Mouse (Mus musculus) heart, embryonic 11.5 days (tissue): ENCODE measurements around the gene Casd1. TPM values are rescaled to one million over a fixed set of nuclear protein-coding genes. Genes with fewer than 3 reads are reported as not detected.

Source experiments
- ATAC-seq: fragments of 200-750 bp; cut with Nextera tagmentation; replicated peaks from 2 replicates; pipeline ENCODE4 v1.8.0; 2017; ENCODE audit warnings: moderate library complexity; ENCODE audit not compliant: insufficient number of reproducible peaks, low FRiP score, low TSS enrichment
- H3K27ac ChIP-seq: fragments of 300-500 bp; sonication (generic); 2 replicates; pipeline ENCODE4 v1.5.1; 2014; ENCODE audit warnings: mild to moderate bottlenecking, low read depth, low read length
- H3K27me3 ChIP-seq: fragments of 300-500 bp; sonication (generic); 2 replicates; pipeline ENCODE4 v1.6.1; 2014; ENCODE audit warnings: mild to moderate bottlenecking, low read length, mixed read lengths; ENCODE audit not compliant: control insufficient read depth, insufficient read depth
- H3K36me3 ChIP-seq: fragments of 300-500 bp; sonication (generic); 2 replicates; pipeline ENCODE4 v1.6.1; 2014; ENCODE audit warnings: mild to moderate bottlenecking, low read length, moderate library complexity, mixed read lengths; ENCODE audit not compliant: control insufficient read depth, insufficient read depth
- H3K4me1 ChIP-seq: fragments of 300-500 bp; sonication (generic); 2 replicates; pipeline ENCODE4 v1.6.1; 2014; ENCODE audit warnings: low read length; ENCODE audit not compliant: control insufficient read depth, insufficient read depth
- H3K4me2 ChIP-seq: fragments of 300-500 bp; sonication (generic); 2 replicates; pipeline ENCODE4 v1.6.1; 2014; ENCODE audit warnings: mild to moderate bottlenecking, moderate library complexity
- H3K4me3 ChIP-seq: fragments of 300-500 bp; sonication (generic); 2 replicates; pipeline ENCODE4 v1.5.1; 2014; ENCODE audit warnings: low read depth, low read length
- H3K9ac ChIP-seq: fragments of 300-500 bp; sonication (generic); 2 replicates; pipeline ENCODE4 v1.6.1; 2014; ENCODE audit warnings: mild to moderate bottlenecking, low read depth, low read length, moderate library complexity
- H3K9me3 ChIP-seq: fragments of 300-500 bp; sonication (generic); replicated peaks from 2 replicates; pipeline ENCODE4 v1.6.1; 2016; ENCODE audit warnings: low read length; ENCODE audit not compliant: control insufficient read depth
- WGBS: fragments of 180-500 bp; shearing (Covaris S2); extraction: QIAGEN DNeasy Blood & Tissue Kit; methylation state at CpG from one replicate; pipeline ENCODE4 v1.1.7; 2014; ENCODE audit not compliant: insufficient replicate concordance; 5-methylcytosine and 5-hydroxymethylcytosine counted together
- polyA plus RNA-seq: library from polyadenylated mRNA; unstranded; fragments of >200 nt; fragmentation: Nextera tagmentation; extraction: Ambion mirVana; gene quantifications from 2 replicates; pipeline ENCODE4 v1.2.1, GENCODE M21; 2014

The Casd1 gene
- polyA plus RNA-seq, 1 experiment from 2014 or later = 30.2 TPM

DNA sequence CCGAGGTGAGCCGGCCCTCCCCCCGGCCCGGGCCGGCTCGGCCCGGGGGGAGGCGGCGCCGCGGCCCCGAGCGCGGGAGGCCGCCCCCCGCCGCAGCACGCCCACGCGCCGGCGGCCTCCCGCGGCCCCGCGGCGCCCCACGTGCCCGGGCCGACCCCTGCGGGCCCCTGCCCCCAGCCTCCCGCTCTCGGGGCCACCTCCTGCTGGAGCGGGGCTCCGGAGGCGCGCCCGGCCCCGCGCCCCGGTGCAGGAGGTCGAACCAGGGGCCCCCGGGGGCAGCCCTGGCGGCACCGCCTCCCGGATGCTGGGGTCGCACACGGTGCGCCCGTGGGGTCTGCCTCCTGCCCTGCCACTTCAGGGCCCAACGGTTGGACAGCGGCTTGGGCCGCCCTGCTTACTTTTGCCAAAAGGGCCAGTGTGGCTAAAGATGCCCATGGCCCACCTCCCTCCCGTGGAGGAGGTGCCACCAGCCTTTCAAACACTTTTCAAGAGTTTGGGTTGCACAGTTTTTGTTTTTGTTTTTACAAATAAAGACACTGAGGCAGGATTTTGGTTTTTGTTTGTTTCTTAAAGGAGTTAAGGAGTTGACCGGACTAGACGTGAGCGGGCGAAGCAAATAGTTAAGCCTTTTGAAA is 775 bp downstream of the Casd1 start:
- Histone ChIP-seq H3K4me2 (peak overlapping the region; percentile 82), H3K4me3 (peak overlapping the region; percentile 85), H3K9me3 (no peaks in the 10 kb centered on the region), H3K27me3 (no peaks in the 10 kb centered on the region), H3K9ac (peak overlapping the region; percentile 98), H3K4me1 (peaks cover 5% of the 10 kb centered on the region), H3K27ac (peak overlapping the region; percentile 98), H3K36me3 (no peaks in the 10 kb centered on the region)
- peak; percentile 75 for ATAC-seq
- 14% methylated on average over 19 of the region's 58 CpGs for WGBS

DNA sequence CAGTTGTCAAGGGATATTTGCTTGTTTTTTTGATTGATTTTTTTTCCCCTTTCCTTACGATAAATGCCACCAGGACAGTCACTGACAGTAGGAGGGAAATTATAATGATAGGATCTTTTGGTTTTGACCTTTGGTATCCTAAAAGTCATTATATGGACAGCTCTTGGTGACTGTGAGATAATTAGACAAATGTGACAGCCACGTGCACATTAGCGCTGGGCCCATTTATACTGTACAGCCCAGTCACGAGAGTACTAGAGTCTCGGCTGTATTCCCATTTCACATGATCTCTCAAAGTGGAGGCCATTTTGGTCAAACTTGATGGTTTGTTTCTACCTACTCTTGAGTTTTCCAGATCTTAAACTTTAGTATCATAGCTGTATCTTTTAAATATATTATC is 1.4 kb downstream of the Casd1 start:
- no peaks in the 10 kb centered on the region for H3K36me3 ChIP-seq
- no peak overlapping the region; the same call in 1 of the 2 replicates for H3K27ac ChIP-seq
- H3K4me3 ChIP-seq = peak overlapping the region; percentile 85
- no peaks in the 10 kb centered on the region for H3K9me3 ChIP-seq
- 66% methylated on average over 5 of the region's 5 CpGs for WGBS
- peak overlapping the region; percentile 82 for H3K4me2 ChIP-seq
- ATAC-seq = no peak
- H3K9ac ChIP-seq = no peak overlapping the region
- H3K27me3 ChIP-seq = no peaks in the 10 kb centered on the region
- peaks cover 5% of the 10 kb centered on the region for H3K4me1 ChIP-seq

DNA sequence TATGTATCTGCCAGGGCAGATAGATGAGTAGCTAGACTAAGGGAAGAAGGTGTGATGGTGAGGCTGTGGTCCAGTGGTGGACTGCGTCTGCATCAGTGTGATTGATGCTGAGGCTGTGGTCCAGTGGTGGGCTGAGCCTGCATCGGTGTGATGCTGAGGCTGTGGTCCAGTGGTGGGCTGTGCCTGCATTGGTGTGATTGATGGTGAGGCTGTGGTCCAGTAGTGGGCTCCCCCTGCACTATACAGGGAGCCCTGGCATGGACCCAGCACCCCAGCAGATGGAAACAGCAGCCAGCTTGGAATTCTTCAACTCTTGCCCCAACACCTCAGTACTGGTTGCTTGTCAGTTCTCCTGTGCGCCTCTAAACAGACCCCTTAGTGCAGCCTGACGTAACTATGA is 5.8 kb downstream of the Casd1 start:
- no peak overlapping the region for H3K27ac ChIP-seq
- H3K36me3 ChIP-seq = no peaks in the 10 kb centered on the region
- no peak overlapping the region for H3K4me3 ChIP-seq
- peaks cover 3% of the 10 kb centered on the region; the same call in 1 of the 2 replicates for H3K4me1 ChIP-seq
- ATAC-seq = no peak
- H3K9me3 ChIP-seq = no peaks in the 10 kb centered on the region
- 81% methylated on average over 4 of the region's 4 CpGs for WGBS
- H3K27me3 ChIP-seq = no peaks in the 10 kb centered on the region
- no peak overlapping the region for H3K9ac ChIP-seq
- H3K4me2 ChIP-seq = no peak overlapping the region

DNA sequence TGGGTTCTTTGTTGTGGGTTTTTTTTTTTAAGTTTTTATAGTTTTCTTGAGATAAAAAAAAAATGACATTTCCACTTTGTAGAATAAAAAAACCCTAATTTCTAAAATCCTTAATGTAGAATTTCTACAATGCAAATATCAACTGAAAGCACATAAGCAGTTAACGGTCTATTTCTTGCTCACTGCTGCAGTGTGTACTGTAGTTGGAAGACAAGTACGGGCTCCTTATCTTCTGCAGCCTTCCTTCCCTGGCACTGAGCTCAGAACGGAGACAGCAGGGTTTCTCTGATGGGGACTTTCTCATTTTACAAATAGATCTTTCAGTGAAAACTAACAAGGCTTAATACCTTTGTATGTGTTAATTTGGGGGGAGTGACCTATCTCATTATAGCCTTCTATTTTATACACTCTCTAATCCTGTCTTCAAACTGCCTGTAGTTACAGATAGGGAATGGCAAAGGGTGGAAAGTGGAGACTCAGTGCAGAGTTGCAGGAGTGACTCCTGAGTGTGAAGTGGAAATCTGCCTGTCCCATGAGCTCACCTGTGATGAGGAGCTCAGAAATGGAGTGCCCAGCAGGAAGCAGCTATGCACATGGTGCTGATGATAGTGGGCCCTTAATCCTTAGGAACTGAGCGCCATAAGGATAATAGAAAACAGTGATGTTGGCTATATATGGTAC is 9.7 kb downstream of the Casd1 start:
- Histone ChIP-seq H3K36me3 (peaks cover 4% of the 10 kb centered on the region), H3K4me3 (no peak overlapping the region), H3K9ac (no peak overlapping the region), H3K27me3 (no peaks in the 10 kb centered on the region), H3K27ac (no peak overlapping the region), H3K4me1 (peaks cover 2% of the 10 kb centered on the region; the same call in 1 of the 2 replicates), H3K9me3 (no peaks in the 10 kb centered on the region), H3K4me2 (no peak overlapping the region)
- 43% methylated on average over 4 of the region's 4 CpGs for WGBS
- no peak for ATAC-seq

DNA sequence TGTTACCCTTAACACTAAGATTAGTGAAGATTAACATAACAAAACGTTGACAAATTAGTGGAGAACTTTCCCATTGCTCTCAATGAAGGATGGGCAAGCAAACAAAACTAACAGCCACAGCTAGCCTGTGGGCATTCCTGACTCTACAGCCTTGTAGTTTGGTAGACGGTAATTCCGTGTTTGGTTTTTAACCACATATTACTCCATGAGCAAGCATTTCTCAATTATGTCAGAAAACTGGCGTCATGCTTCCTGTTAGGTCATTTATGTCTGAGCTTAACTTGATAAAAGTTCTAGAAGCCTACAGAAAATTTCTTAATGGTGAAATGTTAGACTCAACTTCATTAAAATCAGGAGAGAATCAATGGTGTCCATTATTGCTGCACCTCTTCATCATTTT is 11.2 kb downstream of the Casd1 start:
- Histone ChIP-seq H3K4me2 (no peak overlapping the region), H3K4me3 (no peak overlapping the region), H3K9ac (no peak overlapping the region), H3K27me3 (no peaks in the 10 kb centered on the region), H3K36me3 (peaks cover 4% of the 10 kb centered on the region), H3K4me1 (no peaks in the 10 kb centered on the region), H3K27ac (no peak overlapping the region), H3K9me3 (no peaks in the 10 kb centered on the region)
- WGBS = 88% methylated on average over 4 of the region's 4 CpGs
- no peak for ATAC-seq

DNA sequence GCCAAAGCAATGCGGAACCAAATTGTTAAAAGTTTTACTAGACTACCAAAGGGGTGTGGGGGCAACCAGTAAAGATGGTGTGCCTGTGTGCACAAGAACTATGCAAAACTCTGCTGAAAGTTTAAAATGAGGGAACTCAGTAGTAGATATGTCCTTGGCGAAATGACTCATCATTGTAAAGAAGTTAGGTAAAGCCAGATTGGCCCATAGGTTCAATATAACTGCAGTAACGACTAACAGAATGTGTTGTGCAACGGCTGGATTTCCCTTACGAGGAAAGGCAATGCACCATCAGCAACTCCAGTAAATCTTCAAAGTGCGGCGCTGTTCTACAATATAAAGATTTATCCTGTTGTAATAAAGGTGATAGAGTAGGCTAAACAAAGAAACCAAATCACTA is 11.8 kb downstream of the Casd1 start:
- H3K27me3 ChIP-seq = no peaks in the 10 kb centered on the region

DNA sequence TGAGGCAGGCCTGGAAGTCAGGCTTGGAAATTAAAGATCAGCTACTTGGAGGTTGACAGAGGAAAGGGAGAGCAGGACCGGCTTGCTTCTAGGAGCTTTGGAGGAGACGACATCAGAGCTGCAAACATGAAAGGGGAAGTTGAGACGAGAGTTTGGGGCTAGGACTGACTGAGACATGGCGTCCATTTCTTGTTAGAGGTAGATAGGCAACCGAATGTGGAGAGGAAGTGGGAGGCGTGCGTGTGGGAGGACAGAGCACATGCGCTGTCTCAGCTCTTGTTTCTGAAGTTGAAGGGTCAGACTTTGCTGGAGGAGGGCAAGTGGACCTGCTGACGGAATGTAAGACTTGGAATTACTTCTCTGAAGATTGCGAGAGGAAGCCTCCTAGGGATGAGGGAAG is 17.3 kb downstream of the Casd1 start:
- no peak overlapping the region for H3K9ac ChIP-seq
- H3K27me3 ChIP-seq = no peaks in the 10 kb centered on the region
- H3K4me2 ChIP-seq = no peak overlapping the region
- H3K9me3 ChIP-seq = no peaks in the 10 kb centered on the region
- H3K4me1 ChIP-seq = no peaks in the 10 kb centered on the region
- WGBS = 77% methylated on average over 10 of the region's 10 CpGs
- H3K36me3 ChIP-seq = peaks cover 7% of the 10 kb centered on the region
- H3K4me3 ChIP-seq = no peak overlapping the region
- H3K27ac ChIP-seq = no peak overlapping the region
- no peak for ATAC-seq

More for the DNA sequence above, 11.8 kb downstream of the Casd1 start:
- no peak overlapping the region for H3K27ac ChIP-seq
- H3K9ac ChIP-seq = no peak overlapping the region
- H3K4me1 ChIP-seq = no peaks in the 10 kb centered on the region
- H3K4me2 ChIP-seq = no peak overlapping the region
- peaks cover 4% of the 10 kb centered on the region for H3K36me3 ChIP-seq
- WGBS = 91% methylated on average over 7 of the region's 7 CpGs
- H3K4me3 ChIP-seq = no peak overlapping the region
- H3K9me3 ChIP-seq = no peaks in the 10 kb centered on the region
- no peak for ATAC-seq

DNA sequence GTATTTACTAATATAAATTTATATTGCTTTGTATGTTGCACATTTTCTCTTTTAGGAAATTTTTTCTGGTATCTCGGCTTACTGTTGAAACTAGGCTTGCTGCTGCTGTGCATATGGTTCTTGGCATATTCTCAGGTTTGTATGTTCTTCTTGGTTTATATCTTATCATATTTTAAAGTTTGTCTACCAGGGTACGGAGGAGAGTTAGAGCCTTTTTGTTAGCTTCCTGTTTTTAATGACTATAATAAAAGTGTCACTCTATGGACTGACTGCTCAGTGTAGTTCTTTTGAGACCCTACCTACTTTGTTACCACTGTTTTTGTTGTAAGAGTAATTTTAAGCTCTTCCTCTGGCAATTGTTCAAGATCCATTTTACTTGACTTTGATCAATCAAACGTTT is 30.8 kb downstream of the Casd1 start:
- Histone ChIP-seq H3K4me1 (no peaks in the 10 kb centered on the region), H3K4me2 (no peak overlapping the region), H3K9ac (no peak overlapping the region), H3K4me3 (no peak overlapping the region), H3K36me3 (no peaks in the 10 kb centered on the region), H3K27me3 (no peaks in the 10 kb centered on the region), H3K9me3 (no peaks in the 10 kb centered on the region), H3K27ac (no peak overlapping the region)
- ATAC-seq = no peak
- WGBS = 75% methylated on average over 3 of the region's 3 CpGs

DNA sequence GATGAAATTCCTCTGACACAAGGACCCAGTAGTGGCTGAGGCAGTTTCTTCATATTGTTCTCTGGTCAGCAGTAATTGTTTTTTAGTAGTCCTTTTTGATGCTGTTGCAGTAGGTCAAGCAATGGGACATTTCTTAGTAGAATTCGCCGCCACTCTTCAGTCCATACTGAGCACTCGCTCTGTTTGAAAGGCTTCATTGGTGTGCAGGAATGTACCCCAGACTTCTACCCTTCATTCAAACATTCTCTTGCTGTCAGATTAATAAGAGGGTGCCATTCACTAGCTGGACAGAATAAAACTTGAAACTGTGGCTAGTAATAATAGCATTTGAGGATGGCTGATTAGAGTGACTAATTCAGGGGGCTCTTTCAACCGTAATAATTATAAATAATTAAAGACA is 32.5 kb downstream of the Casd1 start:
- Histone ChIP-seq H3K27me3 (no peaks in the 10 kb centered on the region), H3K4me3 (no peak overlapping the region), H3K27ac (no peak overlapping the region), H3K36me3 (peaks cover 2% of the 10 kb centered on the region; the same call in 1 of the 2 replicates), H3K9ac (no peak overlapping the region), H3K9me3 (no peaks in the 10 kb centered on the region), H3K4me1 (no peaks in the 10 kb centered on the region), H3K4me2 (no peak overlapping the region)
- 89% methylated on average over 4 of the region's 4 CpGs for WGBS
- ATAC-seq = no peak
